Mouse (Mus musculus): Measurements from ENCODE around the gene Skor1. TPM values are rescaled to one million over a fixed set of nuclear protein-coding genes. Genes with fewer than 3 reads are reported as not detected.

Gene Skor1
- total and polyA plus RNA-seq, 3 experiments: 0.05 TPM; not detected in 2

DNA sequence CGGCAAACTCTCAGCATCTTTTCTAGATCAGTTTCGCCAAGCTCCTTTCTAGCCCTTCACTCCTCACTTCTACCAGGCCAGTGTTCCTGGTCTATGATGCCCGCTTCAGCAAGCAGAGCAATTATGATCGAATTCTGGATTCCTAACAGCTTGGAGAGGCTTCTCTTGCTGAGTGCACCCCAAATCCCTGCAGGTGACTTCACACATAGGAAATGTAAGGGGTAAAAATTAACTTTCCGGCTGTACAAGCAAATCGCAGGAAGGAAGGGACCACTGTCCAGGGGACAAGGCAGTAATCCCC is 11.2 kb downstream of the Skor1 start:
- H3K9me3 ChIP-seq (replicated peaks): peaks cover 7% of the 10 kb centered on the region
- H3K27me3 ChIP-seq (ENCODE audit: insufficient read depth, low read length): peaks cover 76% of the 10 kb centered on the region

DNA sequence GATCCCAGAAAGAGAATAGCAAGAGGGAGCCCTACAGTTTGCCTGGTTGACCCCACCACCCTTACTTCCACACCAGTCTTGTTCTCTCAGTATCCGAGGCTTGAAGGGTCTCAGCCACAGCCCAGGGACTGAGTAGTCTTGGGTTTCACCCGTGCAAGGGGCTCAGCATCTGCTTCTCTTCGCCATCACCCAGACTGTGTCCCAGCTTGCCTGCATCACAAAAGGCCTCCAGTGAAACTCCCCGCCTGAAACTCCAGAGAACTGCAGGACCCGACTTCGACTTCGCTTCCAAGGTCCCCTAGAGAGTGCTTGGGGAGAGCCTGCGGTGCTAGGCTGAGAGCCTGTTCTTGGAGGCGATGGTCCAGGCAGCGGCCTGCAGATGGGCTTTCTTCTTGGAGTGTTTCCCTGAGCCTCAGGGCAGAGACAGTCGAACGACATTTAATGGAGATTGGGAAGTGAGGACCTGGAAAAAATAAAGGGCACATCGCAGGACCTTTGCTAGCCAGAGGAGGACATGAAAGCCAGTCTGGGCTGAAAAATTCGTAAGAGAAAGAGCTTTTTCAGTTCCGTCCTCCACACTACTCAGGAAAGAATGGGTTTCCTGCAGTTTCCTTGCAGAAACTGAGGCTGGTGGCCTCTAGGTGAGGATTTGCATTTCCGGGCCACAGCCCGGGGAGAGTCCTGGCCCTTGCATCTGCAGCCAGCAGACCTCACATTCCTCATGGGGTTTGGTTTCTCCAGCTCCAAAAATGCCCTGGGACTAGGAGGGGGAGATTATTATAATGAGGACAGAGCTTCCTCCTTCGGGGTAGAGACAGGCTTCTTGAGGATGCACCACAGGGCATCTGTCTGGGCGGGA is 11.8 kb downstream of the Skor1 start:
- Histone ChIP-seq H3K36me3 (replicated peaks) (no peaks in the 10 kb centered on the region), H3K9me3 (replicated peaks) (peaks cover 1% of the 10 kb centered on the region; the same call in 1 of the 2 replicates), H3K4me3 (ENCODE audit: low read depth, low read length) (no peak overlapping the region), H3K4me1 (ENCODE audit: insufficient read depth, low read depth, low read length) (peaks cover 31% of the 10 kb centered on the region), H3K27me3 (ENCODE audit: insufficient read depth, low read length) (peaks cover 76% of the 10 kb centered on the region)
- DNase-seq (ENCODE audit: low spot score) (no peak), ATAC-seq (ENCODE audit: extremely low read depth, insufficient number of reproducible peaks, low FRiP score, poor library complexity, severe bottlenecking) (no peak)
- TF ChIP-seq GATA1 (IDR thresholded peaks at IDR 0.05; ENCODE audit: borderline replicate concordance, low read length) (no peak), POLR2AphosphoS5 (IDR thresholded peaks at IDR 0.05; ENCODE audit: insufficient replicate concordance, low read depth, low read length) (no peak), CTCF (IDR thresholded peaks at IDR 0.05; ENCODE audit: low read depth, low read length) (no peak), GATA2 (IDR thresholded peaks at IDR 0.05; ENCODE audit: borderline replicate concordance, low read depth, low read length) (no peak)

More for the DNA sequence above, 11.2 kb downstream of the Skor1 start:
- Histone ChIP-seq H3K4me1 (ENCODE audit: insufficient read depth, low read depth, low read length) (peaks cover 25% of the 10 kb centered on the region), H3K36me3 (replicated peaks) (no peaks in the 10 kb centered on the region), H3K4me3 (ENCODE audit: low read depth, low read length) (no peak overlapping the region)
- ATAC-seq (ENCODE audit: extremely low read depth, insufficient number of reproducible peaks, low FRiP score, poor library complexity, severe bottlenecking) (no peak), DNase-seq (ENCODE audit: low spot score) (no peak)
- no peak for TF ChIP-seq GATA2 (IDR thresholded peaks at IDR 0.05; ENCODE audit: borderline replicate concordance, low read depth, low read length)
- TF ChIP-seq CTCF (IDR thresholded peaks at IDR 0.05; ENCODE audit: low read depth, low read length): no peak
- no peak for TF ChIP-seq TAL1 (conservative IDR thresholded peaks at IDR 0.05; ENCODE audit: low read depth, low read length)
- TF ChIP-seq GATA1 (IDR thresholded peaks at IDR 0.05; ENCODE audit: borderline replicate concordance, low read length): no peak
- TF ChIP-seq POLR2AphosphoS5 (IDR thresholded peaks at IDR 0.05; ENCODE audit: insufficient replicate concordance, low read depth, low read length): no peak

DNA sequence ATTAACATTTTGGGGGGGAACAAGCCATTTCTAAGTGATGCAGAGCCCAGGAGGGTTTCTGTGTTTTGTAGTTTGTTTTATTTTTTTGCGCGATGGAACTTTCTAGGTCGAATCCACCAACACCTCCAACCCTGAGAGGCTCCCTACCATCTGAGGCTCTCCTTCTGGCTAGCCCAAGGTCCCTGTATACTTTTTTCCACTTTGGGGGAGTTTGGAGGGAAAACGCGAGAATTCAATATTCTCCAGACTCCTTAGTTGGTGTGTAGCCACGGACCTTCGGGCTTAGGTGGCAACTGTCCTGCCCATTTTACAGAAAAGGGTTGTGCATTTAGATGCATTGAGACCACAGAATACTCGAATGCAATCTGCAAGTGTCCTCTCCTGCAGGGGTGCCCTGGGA is 12.5 kb downstream of the Skor1 start:
- TF ChIP-seq GATA1 (IDR thresholded peaks at IDR 0.05; ENCODE audit: borderline replicate concordance, low read length) (no peak), CTCF (IDR thresholded peaks at IDR 0.05; ENCODE audit: low read depth, low read length) (no peak), TAL1 (conservative IDR thresholded peaks at IDR 0.05; ENCODE audit: low read depth, low read length) (no peak), GATA2 (IDR thresholded peaks at IDR 0.05; ENCODE audit: borderline replicate concordance, low read depth, low read length) (no peak), POLR2AphosphoS5 (IDR thresholded peaks at IDR 0.05; ENCODE audit: insufficient replicate concordance, low read depth, low read length) (no peak)
- H3K4me1 ChIP-seq (ENCODE audit: insufficient read depth, low read depth, low read length): peaks cover 32% of the 10 kb centered on the region
- H3K4me3 ChIP-seq (ENCODE audit: low read depth, low read length): no peak overlapping the region
- ATAC-seq (ENCODE audit: extremely low read depth, insufficient number of reproducible peaks, low FRiP score, poor library complexity, severe bottlenecking) (no peak), DNase-seq (ENCODE audit: low spot score) (no peak)
- no peaks in the 10 kb centered on the region for H3K36me3 ChIP-seq (replicated peaks)
- peaks cover 72% of the 10 kb centered on the region for H3K27me3 ChIP-seq (ENCODE audit: insufficient read depth, low read length)
- no peaks in the 10 kb centered on the region for H3K9me3 ChIP-seq (replicated peaks)

DNA sequence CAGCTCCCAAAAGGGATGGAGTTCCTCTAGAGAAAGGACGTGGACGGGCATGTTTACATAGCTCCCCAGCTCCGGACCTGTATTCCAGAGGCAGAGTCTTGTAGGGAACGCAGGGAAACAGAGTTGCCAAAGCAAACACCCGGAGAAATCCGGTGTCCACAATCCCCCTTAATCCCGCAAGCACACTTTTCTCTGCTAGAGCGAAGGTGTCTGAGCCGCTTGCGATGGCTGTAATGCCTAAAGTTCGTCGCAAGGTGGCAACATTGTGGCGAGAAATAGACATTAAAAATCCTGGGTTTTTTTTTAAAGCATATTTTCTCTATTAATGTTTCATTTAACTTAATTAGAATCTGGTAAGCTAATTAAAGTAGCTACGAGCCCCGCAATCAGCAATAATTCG is 13.0 kb downstream of the Skor1 start:
- ATAC-seq (ENCODE audit: extremely low read depth, insufficient number of reproducible peaks, low FRiP score, poor library complexity, severe bottlenecking): no peak
- peak; percentile 43 for DNase-seq (ENCODE audit: low spot score)
- no peaks in the 10 kb centered on the region for H3K9me3 ChIP-seq (replicated peaks)
- peaks cover 32% of the 10 kb centered on the region for H3K4me1 ChIP-seq (ENCODE audit: insufficient read depth, low read depth, low read length)
- peaks cover 71% of the 10 kb centered on the region for H3K27me3 ChIP-seq (ENCODE audit: insufficient read depth, low read length)
- no peak overlapping the region; the same call in 1 of the 2 replicates for H3K4me3 ChIP-seq (ENCODE audit: low read depth, low read length)
- TF ChIP-seq POLR2AphosphoS5 (IDR thresholded peaks at IDR 0.05; ENCODE audit: insufficient replicate concordance, low read depth, low read length): no peak
- no peak for TF ChIP-seq CTCF (IDR thresholded peaks at IDR 0.05; ENCODE audit: low read depth, low read length)
- no peak for TF ChIP-seq GATA1 (IDR thresholded peaks at IDR 0.05; ENCODE audit: borderline replicate concordance, low read length)
- no peak for TF ChIP-seq TAL1 (conservative IDR thresholded peaks at IDR 0.05; ENCODE audit: low read depth, low read length)
- TF ChIP-seq GATA2 (IDR thresholded peaks at IDR 0.05; ENCODE audit: borderline replicate concordance, low read depth, low read length): no peak
- no peaks in the 10 kb centered on the region for H3K36me3 ChIP-seq (replicated peaks)

DNA sequence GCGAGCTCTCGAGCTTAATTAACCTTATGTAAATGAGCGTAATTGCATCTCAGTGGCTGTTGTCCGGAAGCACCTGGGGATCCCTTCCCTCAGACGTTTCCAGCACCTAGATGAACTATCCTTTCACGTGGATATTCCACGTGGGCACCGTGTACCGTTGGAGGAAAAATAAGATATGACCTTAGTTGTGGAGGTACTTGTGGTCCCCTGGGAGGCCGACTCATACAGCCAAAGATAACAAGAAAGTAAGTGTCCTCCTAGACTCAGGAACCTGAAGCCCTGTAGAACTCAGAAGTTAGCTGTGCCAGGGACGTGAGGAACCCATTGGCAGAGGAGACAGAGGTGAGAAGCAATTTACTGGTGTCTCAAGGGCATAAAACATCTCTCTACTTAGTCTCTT is 13.4 kb downstream of the Skor1 start:
- no peak for TF ChIP-seq CTCF (IDR thresholded peaks at IDR 0.05; ENCODE audit: low read depth, low read length)
- TF ChIP-seq GATA1 (IDR thresholded peaks at IDR 0.05; ENCODE audit: borderline replicate concordance, low read length): no peak
- no peak for TF ChIP-seq GATA2 (IDR thresholded peaks at IDR 0.05; ENCODE audit: borderline replicate concordance, low read depth, low read length)
- TF ChIP-seq TAL1 (conservative IDR thresholded peaks at IDR 0.05; ENCODE audit: low read depth, low read length): no peak
- no peak for TF ChIP-seq POLR2AphosphoS5 (IDR thresholded peaks at IDR 0.05; ENCODE audit: insufficient replicate concordance, low read depth, low read length)
- DNase-seq (ENCODE audit: low spot score): no peak

DNA sequence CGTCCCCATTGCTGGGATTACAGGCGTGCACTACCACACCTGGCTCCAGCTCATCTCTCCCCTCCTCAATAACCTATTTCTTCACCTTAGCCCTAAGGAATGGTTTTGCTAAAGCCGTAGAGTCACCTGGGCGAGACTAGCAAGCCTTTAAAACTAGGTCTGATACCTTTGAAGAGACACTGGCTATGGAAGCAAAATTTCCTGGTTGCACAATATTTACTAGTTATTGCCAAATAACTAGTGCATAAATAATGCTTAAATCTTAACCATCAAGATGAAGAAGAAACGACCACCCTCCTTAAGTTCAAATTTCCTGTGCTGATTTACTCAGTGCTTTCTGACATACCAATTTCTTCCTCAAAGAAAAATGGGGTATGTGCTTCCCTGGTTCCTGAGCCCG is 15.1 kb downstream of the Skor1 start:
- Histone ChIP-seq H3K9me3 (replicated peaks) (no peaks in the 10 kb centered on the region), H3K4me3 (ENCODE audit: low read depth, low read length) (peak overlapping the region; percentile 55; the same call in 1 of the 2 replicates), H3K36me3 (replicated peaks) (no peaks in the 10 kb centered on the region), H3K4me1 (ENCODE audit: insufficient read depth, low read depth, low read length) (peaks cover 30% of the 10 kb centered on the region), H3K27me3 (ENCODE audit: insufficient read depth, low read length) (peaks cover 66% of the 10 kb centered on the region)
- no peak for TF ChIP-seq TAL1 (conservative IDR thresholded peaks at IDR 0.05; ENCODE audit: low read depth, low read length)
- no peak for TF ChIP-seq CTCF (IDR thresholded peaks at IDR 0.05; ENCODE audit: low read depth, low read length)
- TF ChIP-seq GATA2 (IDR thresholded peaks at IDR 0.05; ENCODE audit: borderline replicate concordance, low read depth, low read length): no peak
- no peak for TF ChIP-seq GATA1 (IDR thresholded peaks at IDR 0.05; ENCODE audit: borderline replicate concordance, low read length)
- TF ChIP-seq POLR2AphosphoS5 (IDR thresholded peaks at IDR 0.05; ENCODE audit: insufficient replicate concordance, low read depth, low read length): no peak
- no peak for DNase-seq (ENCODE audit: low spot score)
- no peak for ATAC-seq (ENCODE audit: extremely low read depth, insufficient number of reproducible peaks, low FRiP score, poor library complexity, severe bottlenecking)

More for the DNA sequence above, 13.4 kb downstream of the Skor1 start:
- Histone ChIP-seq H3K4me1 (ENCODE audit: insufficient read depth, low read depth, low read length) (peaks cover 32% of the 10 kb centered on the region), H3K27me3 (ENCODE audit: insufficient read depth, low read length) (peaks cover 73% of the 10 kb centered on the region), H3K9me3 (replicated peaks) (no peaks in the 10 kb centered on the region), H3K4me3 (ENCODE audit: low read depth, low read length) (no peak overlapping the region; the same call in 1 of the 2 replicates), H3K36me3 (replicated peaks) (no peaks in the 10 kb centered on the region)
- ATAC-seq (ENCODE audit: extremely low read depth, insufficient number of reproducible peaks, low FRiP score, poor library complexity, severe bottlenecking): no peak
